14 mouse cellular contexts compared by ENCODE assay signal in genomic region chr7:75656297-75656852, GRCm38 (mm10).
DNase-seq lines count a peak whose midpoint lies in the region; ATAC-seq lines count a peak whose summit lies in the region.
"Had no signal": no experiment of that assay in that cellular context is flagged by ENCODE, and none has a peak within 500 bp of the region (broad histone marks: within the 10 kb centered on the region; RNA-seq: fewer than 3 reads in every experiment).

No protein-coding gene starts in this region.

- peaks cover 17% of the 10 kb centered on the region for H3K4me1 ChIP-seq in heart, embryonic 15.5 days (replicated peaks)
- 0 out of 2 replicates have a peak, but pooled peaks cover 3% of the 10 kb centered on the region for H3K4me1 ChIP-seq in heart, embryonic 10.5 days
- peaks cover 44% of the 10 kb centered on the region for H3K4me1 ChIP-seq in liver, embryonic 15.5 days (replicated peaks)
- no peaks in the 10 kb centered on the region for H3K4me1 ChIP-seq in heart, embryonic 11.5 days (ENCODE audit: control insufficient read depth, insufficient read depth, low read length)
- H3K4me1 ChIP-seq: midbrain, embryonic 12.5 days had no signal

- ATAC-seq in heart, embryonic 15.5 days (replicated peaks; ENCODE audit: insufficient number of reproducible peaks, insufficient read depth, low FRiP score, low read depth), result no peak
- ATAC-seq in liver, embryonic 15.5 days (ENCODE audit: insufficient read depth), result peak; percentile 87
- no peak for ATAC-seq in heart, embryonic 11.5 days (replicated peaks; ENCODE audit: insufficient number of reproducible peaks, low FRiP score, low TSS enrichment)

- H3K9me3 ChIP-seq in heart, embryonic 15.5 days (replicated peaks), result no peaks in the 10 kb centered on the region
- H3K9me3 ChIP-seq in heart, embryonic 10.5 days, result no peaks in the 10 kb centered on the region
- no peaks in the 10 kb centered on the region for H3K9me3 ChIP-seq in liver, embryonic 15.5 days (replicated peaks)
- no peaks in the 10 kb centered on the region for H3K9me3 ChIP-seq in heart, embryonic 11.5 days (replicated peaks; ENCODE audit: control insufficient read depth, low read length)
- H3K9me3 ChIP-seq: midbrain, embryonic 12.5 days had no signal

- H3K4me3 ChIP-seq in heart, embryonic 15.5 days, result no peak overlapping the region
- no peak overlapping the region for H3K4me3 ChIP-seq in heart, embryonic 10.5 days
- H3K4me3 ChIP-seq in liver, embryonic 15.5 days (replicated peaks), result peak overlapping the region; percentile 55
- H3K4me3 ChIP-seq in heart, embryonic 11.5 days (ENCODE audit: low read depth, low read length), result no peak overlapping the region
- H3K4me3 ChIP-seq: midbrain, embryonic 12.5 days had no signal

- H3K27ac ChIP-seq in heart, embryonic 15.5 days, result 0 out of 2 replicates have a peak overlapping the region, but pooled peaks have one; percentile 21
- H3K27ac ChIP-seq in heart, embryonic 10.5 days, result no peak overlapping the region
- peak overlapping the region; percentile 76 for H3K27ac ChIP-seq in liver, embryonic 15.5 days (replicated peaks)
- no peak overlapping the region for H3K27ac ChIP-seq in heart, embryonic 11.5 days (ENCODE audit: low read depth, low read length)
- H3K27ac ChIP-seq: midbrain, embryonic 12.5 days had no signal

- DNase-seq in heart, embryonic 10.5 days (ENCODE audit: low spot score), result no peak
- DNase-seq in B cell, adult 2 months, result peak; percentile 60
- peak; percentile 58 for DNase-seq in c-Kit-negative CD71-positive TER-119-positive erythroid progenitor cells, embryonic 14.5 days (ENCODE audit: low read depth, low spot score)
- DNase-seq in adrenal gland, adult 18-20 months (ENCODE audit: low spot score in 2 of 2), result no peak
- DNase-seq in cerebellum, postnatal 36 days, result no peak
- DNase-seq: adrenal gland, adult 8-10 months; embryo, embryonic 11 days; heart, postnatal 4 days; kidney, postnatal 10 days; left cerebral cortex, postnatal 4 days had no signal

- no peaks in the 10 kb centered on the region for H3K27me3 ChIP-seq in heart, embryonic 15.5 days
- no peaks in the 10 kb centered on the region for H3K27me3 ChIP-seq in heart, embryonic 10.5 days (ENCODE audit: insufficient read depth, poor library complexity, severe bottlenecking)
- no peaks in the 10 kb centered on the region for H3K27me3 ChIP-seq in liver, embryonic 15.5 days
- H3K27me3 ChIP-seq in heart, embryonic 11.5 days (ENCODE audit: control insufficient read depth, insufficient read depth, low read length), result no peaks in the 10 kb centered on the region
- H3K27me3 ChIP-seq: midbrain, embryonic 12.5 days had no signal

- WGBS in heart, embryonic 15.5 days, result 73% methylated on average over 9 of the region's 9 CpGs
- WGBS in heart, embryonic 10.5 days, result 85% methylated on average over 9 of the region's 9 CpGs
- WGBS in liver, embryonic 15.5 days (ENCODE audit: insufficient replicate concordance), result 13% methylated on average over 9 of the region's 9 CpGs
- WGBS in heart, embryonic 11.5 days (ENCODE audit: insufficient replicate concordance), result 79% methylated on average over 9 of the region's 9 CpGs

- no peak overlapping the region; the same call in 1 of the 2 replicates for H3K4me2 ChIP-seq in heart, embryonic 15.5 days
- H3K4me2 ChIP-seq in liver, embryonic 15.5 days, result peak overlapping the region; percentile 73
- H3K4me2 ChIP-seq in heart, embryonic 11.5 days, result no peak overlapping the region
- H3K4me2 ChIP-seq: midbrain, embryonic 12.5 days had no signal

- no peak overlapping the region for H3K9ac ChIP-seq in heart, embryonic 15.5 days
- H3K9ac ChIP-seq in liver, embryonic 15.5 days, result peak overlapping the region; percentile 31; the same call in 1 of the 2 replicates
- no peak overlapping the region for H3K9ac ChIP-seq in heart, embryonic 11.5 days (ENCODE audit: low read depth, low read length)
- H3K9ac ChIP-seq: midbrain, embryonic 12.5 days had no signal

- H3K36me3 ChIP-seq in heart, embryonic 15.5 days, result no peaks in the 10 kb centered on the region
- 0 out of 2 replicates have a peak, but pooled peaks cover 2% of the 10 kb centered on the region for H3K36me3 ChIP-seq in heart, embryonic 10.5 days
- H3K36me3 ChIP-seq in liver, embryonic 15.5 days (replicated peaks), result peaks cover 7% of the 10 kb centered on the region; the same call in 1 of the 2 replicates
- H3K36me3 ChIP-seq in heart, embryonic 11.5 days (ENCODE audit: control insufficient read depth, insufficient read depth, low read length), result no peaks in the 10 kb centered on the region
- H3K36me3 ChIP-seq: midbrain, embryonic 12.5 days had no signal

Comparison
In these comparisons a context has a peak if more than half of its experiments do, and no peak if none do; other contexts are left out.
1. H3K27ac ChIP-seq: peak in heart, embryonic 15.5 days (single experiment) and liver, embryonic 15.5 days (single experiment); none in heart, embryonic 10.5 days (single experiment) and heart, embryonic 11.5 days (single experiment).
2. DNase-seq: peak in B cell, adult 2 months (2 of 2) and c-Kit-negative CD71-positive TER-119-positive erythroid progenitor cells, embryonic 14.5 days (single experiment); none in heart, embryonic 10.5 days (single experiment), adrenal gland, adult 18-20 months (0 of 2) and cerebellum, postnatal 36 days (0 of 2).